Mouse (Mus musculus) forebrain, embryonic 12.5 days (tissue): ENCODE results near the gene Sf3b4. TPM values are rescaled to one million over a fixed set of nuclear protein-coding genes. Genes with fewer than 3 reads are reported as not detected.
A peak's percentile ranks its signal among the peaks of the same experiment; 100 is the strongest.
"Not testable (repeated sequence)": the region's sequence is repeated elsewhere in the genome, so short reads cannot be mapped to it uniquely, and the experiment has no call there.

Experiments used
- ATAC-seq: fragments of 200-750 bp; cut with Nextera tagmentation; 2 replicates; pipeline ENCODE4 v1.8.0; 2017; ENCODE audit warnings: moderate TSS enrichment; ENCODE audit not compliant: low FRiP score
- H3K27ac ChIP-seq: fragments of 300-500 bp; sonication (generic); 2 replicates; pipeline ENCODE4 v1.5.1; 2016; ENCODE audit warnings: mild to moderate bottlenecking
- H3K27me3 ChIP-seq: fragments of 300-500 bp; sonication (generic); 2 replicates; pipeline ENCODE4 v1.6.1; 2016; ENCODE audit warnings: mild to moderate bottlenecking
- H3K36me3 ChIP-seq: fragments of 300-500 bp; sonication (generic); replicated peaks from 2 replicates; pipeline ENCODE4 v1.6.1; 2016; ENCODE audit warnings: mild to moderate bottlenecking
- H3K4me1 ChIP-seq: fragments of 300-500 bp; sonication (generic); 2 replicates; pipeline ENCODE4 v1.6.1; 2016
- H3K4me2 ChIP-seq: fragments of 300-500 bp; sonication (generic); 2 replicates; pipeline ENCODE4 v1.6.1; 2016; ENCODE audit warnings: mild to moderate bottlenecking, moderate library complexity
- H3K4me3 ChIP-seq: fragments of 300-500 bp; sonication (generic); replicated peaks from 2 replicates; pipeline ENCODE4 v1.5.1; 2016; ENCODE audit warnings: mild to moderate bottlenecking
- H3K9ac ChIP-seq: fragments of 300-500 bp; sonication (generic); 2 replicates; pipeline ENCODE4 v1.6.1; 2016; ENCODE audit warnings: mild to moderate bottlenecking
- H3K9me3 ChIP-seq: fragments of 300-500 bp; sonication (generic); 2 replicates; pipeline ENCODE4 v1.6.1; 2016
- WGBS: fragments of 180-500 bp; shearing (Covaris S2); methylation state at CpG from one replicate; pipeline ENCODE4 v1.1.7; 2016; 5-methylcytosine and 5-hydroxymethylcytosine counted together
- polyA plus RNA-seq: library from polyadenylated mRNA; unstranded; fragments of >200 nt; fragmentation: Nextera tagmentation; extraction: Ambion mirVana; gene quantifications from 2 replicates; pipeline ENCODE4 v1.2.1, GENCODE M21; 2016

Gene Sf3b4
- polyA plus RNA-seq, 1 experiment from 2014 or later = 185 TPM

DNA sequence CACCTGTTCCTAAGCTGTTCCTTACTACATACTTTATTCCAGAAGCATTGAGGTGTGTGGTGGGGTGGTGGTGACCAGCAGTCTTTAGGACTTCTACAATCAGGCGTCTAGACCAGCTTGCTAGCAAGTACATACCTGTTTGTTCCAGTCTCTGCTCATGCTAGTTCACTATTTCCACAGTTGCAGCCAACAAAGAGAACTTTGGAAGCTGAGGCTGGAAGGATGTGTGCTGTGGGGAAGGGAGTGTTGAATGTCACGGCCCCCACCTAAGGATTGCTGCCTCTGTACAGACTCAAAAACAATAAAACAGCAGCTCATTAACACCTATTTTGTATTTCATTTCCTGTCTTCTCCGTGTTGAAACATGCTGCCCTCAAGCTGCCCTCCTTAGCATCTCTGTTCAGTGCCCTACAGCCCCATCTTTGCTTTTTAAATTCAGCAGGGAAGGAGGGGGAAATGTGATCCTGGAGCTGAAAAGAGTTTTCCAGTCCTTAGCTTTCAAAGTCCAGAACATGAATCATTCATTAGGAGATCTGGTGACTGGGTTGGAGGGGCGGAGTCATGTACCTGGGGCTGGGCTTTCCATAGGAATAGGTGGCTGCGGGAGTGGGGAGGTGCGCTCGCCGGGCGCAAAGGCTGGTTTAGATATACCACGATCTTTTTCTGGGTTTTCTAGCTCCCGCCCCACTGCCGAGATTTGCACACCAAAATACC, 11.2 kb upstream of the Sf3b4 start:
- peak; percentile 56; the same call in 1 of the 2 replicates for ATAC-seq
- Histone ChIP-seq H3K4me3 (peak overlapping the region; percentile 37), H3K36me3 (peaks cover under 1% of the 10 kb centered on the region; the same call in 1 of the 2 replicates), H3K4me1 (peaks cover 26% of the 10 kb centered on the region), H3K27ac (peak overlapping the region; percentile 63), H3K9me3 (no peaks in the 10 kb centered on the region), H3K4me2 (peak overlapping the region; percentile 82), H3K27me3 (no peaks in the 10 kb centered on the region), H3K9ac (peak overlapping the region; percentile 55)
- WGBS = under 1% methylated on average over 12 of the region's 12 CpGs

DNA sequence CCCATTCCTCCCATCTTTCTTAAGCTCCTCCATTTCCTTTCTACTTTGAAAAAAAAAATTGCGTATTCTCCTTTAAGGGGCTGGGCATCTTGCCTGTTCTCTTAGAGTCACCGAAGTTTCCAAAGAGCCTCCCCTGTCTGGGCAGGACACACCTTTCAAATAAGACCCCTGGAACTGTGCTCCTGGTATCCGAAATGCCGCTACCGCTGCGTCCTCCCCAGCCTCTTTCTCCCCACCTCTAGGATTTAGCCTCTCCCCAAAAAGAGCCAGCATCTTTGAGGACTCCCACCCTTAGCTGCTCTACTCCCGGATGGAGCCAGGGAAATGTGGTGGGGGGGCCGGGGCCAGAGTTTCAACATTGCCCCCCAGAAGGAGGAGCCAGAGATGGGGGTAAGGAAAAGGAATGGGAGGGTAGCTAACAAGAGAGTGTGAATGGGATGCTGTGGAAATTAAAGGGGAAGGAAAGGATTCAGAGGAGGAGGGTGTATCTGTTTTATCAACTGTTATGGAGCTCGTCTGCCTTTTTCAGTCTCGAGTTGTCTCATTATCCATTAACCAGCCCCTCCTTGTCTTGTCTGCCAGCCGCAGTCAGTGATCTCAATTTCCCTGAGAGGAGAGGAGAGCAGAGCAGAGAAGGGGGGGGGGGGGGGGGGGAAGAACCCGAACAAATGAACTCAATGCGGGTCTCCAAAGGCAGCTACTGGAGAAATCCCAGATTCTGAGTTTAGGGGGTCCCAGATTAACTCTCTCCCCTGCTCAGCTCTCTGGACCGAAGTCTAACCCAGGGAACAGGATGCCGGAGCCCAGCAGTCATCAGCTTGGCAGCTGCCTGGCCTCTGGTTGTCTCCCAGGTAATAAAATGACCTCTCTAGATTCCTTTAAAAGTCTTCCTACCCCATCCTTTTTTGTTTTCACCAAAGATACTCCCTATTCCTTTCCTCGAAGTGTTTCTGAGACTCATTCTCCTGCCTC, 10.0 kb upstream of the Sf3b4 start, which contains the start of gene Mtmr11:
Gene Mtmr11, plus strand, starts transcription at position 136 of the 972 bp plus-strand sequence.
- no peak for ATAC-seq
- Histone ChIP-seq H3K4me3 (peak within 1 kb of the TSS; percentile 37), H3K4me2 (peak within 1 kb of the TSS; percentile 82), H3K9ac (peak within 1 kb of the TSS; percentile 55), H3K9me3 (no peaks in the 10 kb centered on the region), H3K36me3 (no peaks in the 10 kb centered on the region), H3K27me3 (no peaks in the 10 kb centered on the region), H3K27ac (peak within 1 kb of the TSS; percentile 63), H3K4me1 (peaks cover 26% of the 10 kb centered on the region)
- 8% methylated on average over 15 of the region's 16 CpGs for WGBS

DNA sequence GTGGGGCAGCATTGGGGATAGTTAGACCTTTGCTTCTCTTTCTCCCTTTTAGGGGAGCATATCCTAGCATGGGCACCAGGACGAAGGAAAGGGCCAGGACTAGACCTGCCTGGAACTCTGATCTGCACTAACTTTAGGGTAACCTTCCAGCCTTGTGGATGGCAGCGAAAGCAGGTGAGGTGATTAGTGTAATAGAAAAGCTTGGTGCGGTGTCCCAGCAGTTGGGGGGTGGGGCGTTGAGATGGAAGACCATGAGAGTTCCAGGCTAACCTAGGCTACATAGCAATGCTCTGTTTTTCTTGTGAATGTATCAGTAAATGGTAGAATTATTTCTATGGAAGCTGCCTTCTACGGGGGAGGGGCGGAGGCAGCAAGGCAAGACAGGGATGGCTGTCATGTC, 9.1 kb upstream of the Sf3b4 start:
- WGBS = 87% methylated on average over 6 of the region's 6 CpGs

DNA sequence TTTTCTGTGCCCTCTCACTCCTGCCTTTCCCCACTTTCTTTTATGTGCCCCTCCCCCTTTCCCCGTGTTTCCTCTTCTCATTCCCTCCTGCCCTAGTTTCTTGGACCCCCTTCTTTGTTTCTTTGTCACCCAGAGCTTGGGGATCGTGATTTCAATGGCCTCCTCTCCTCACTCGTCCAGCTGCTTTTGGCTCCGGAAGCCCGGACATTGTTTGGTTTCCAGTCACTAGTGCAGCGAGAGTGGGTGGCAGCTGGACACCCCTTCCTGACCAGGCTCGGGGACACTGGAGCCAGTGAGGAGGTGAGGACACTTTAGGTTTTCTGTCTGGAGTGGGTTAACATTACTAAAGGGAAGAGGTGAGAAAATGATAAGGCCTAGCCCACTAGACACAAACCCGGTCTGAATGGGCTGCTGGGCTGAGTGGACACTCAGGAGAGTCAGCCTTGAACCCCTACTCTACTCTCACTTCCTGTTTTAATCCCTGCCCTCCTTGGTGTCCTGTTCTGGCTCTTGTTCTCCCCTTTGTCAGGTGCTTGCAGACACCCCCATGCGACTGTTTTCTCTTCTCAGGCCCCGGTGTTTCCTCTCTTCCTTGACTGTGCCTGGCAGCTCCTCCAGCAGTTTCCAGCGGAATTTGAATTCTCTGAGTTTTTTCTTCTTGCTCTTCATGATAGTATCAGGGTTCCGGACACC, 3.5 kb upstream of the Sf3b4 start:
- WGBS = 71% methylated on average over 12 of the region's 12 CpGs
- no peak overlapping the region for H3K27ac ChIP-seq

More for the DNA sequence above, 9.1 kb upstream of the Sf3b4 start:
- no peaks in the 10 kb centered on the region for H3K9me3 ChIP-seq
- no peak overlapping the region for H3K27ac ChIP-seq
- ATAC-seq = no peak
- H3K4me2 ChIP-seq = 0 out of 2 replicates have a peak overlapping the region, but pooled peaks have one; percentile 82
- H3K9ac ChIP-seq = no peak overlapping the region
- no peaks in the 10 kb centered on the region for H3K36me3 ChIP-seq
- no peaks in the 10 kb centered on the region for H3K27me3 ChIP-seq
- H3K4me1 ChIP-seq = peaks cover 26% of the 10 kb centered on the region
- H3K4me3 ChIP-seq = no peak overlapping the region

DNA sequence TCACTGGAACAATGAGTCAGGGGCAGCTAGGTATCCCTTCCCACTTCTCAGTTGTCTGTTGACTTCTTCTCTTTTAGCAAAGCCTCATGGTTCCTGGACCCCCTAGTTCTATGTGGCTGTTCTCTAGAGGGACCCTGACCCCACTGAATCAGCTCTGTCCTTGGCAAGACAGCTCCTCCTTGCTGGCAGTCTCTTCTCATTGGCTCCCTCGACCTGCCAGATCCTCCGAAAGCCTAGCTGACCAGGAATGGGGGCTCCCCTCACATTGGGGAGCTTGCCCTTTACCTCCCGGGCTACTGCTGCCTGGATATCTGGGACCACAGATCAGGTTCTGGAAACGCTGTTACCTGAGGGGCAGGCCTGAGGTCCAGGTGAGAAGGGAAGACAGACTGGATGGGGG, 1.9 kb upstream of the Sf3b4 start:
- H3K4me2 ChIP-seq = no peak overlapping the region; the same call in 1 of the 2 replicates
- peaks cover 37% of the 10 kb centered on the region for H3K4me1 ChIP-seq
- H3K9ac ChIP-seq = peak overlapping the region; percentile 33; the same call in 1 of the 2 replicates
- H3K4me3 ChIP-seq = no peak overlapping the region
- ATAC-seq = no peak
- peaks cover 28% of the 10 kb centered on the region for H3K36me3 ChIP-seq
- no peaks in the 10 kb centered on the region for H3K9me3 ChIP-seq
- 85% methylated on average over 4 of the region's 4 CpGs for WGBS
- 0 out of 2 replicates have a peak overlapping the region, but pooled peaks have one; percentile 3 for H3K27ac ChIP-seq
- no peaks in the 10 kb centered on the region for H3K27me3 ChIP-seq

More for the DNA sequence above, 3.5 kb upstream of the Sf3b4 start:
- Histone ChIP-seq H3K4me1 (peaks cover 23% of the 10 kb centered on the region), H3K9me3 (no peaks in the 10 kb centered on the region), H3K36me3 (peaks cover 13% of the 10 kb centered on the region), H3K9ac (no peak overlapping the region), H3K4me3 (no peak overlapping the region), H3K27me3 (no peaks in the 10 kb centered on the region), H3K4me2 (no peak overlapping the region)
- ATAC-seq = no peak

DNA sequence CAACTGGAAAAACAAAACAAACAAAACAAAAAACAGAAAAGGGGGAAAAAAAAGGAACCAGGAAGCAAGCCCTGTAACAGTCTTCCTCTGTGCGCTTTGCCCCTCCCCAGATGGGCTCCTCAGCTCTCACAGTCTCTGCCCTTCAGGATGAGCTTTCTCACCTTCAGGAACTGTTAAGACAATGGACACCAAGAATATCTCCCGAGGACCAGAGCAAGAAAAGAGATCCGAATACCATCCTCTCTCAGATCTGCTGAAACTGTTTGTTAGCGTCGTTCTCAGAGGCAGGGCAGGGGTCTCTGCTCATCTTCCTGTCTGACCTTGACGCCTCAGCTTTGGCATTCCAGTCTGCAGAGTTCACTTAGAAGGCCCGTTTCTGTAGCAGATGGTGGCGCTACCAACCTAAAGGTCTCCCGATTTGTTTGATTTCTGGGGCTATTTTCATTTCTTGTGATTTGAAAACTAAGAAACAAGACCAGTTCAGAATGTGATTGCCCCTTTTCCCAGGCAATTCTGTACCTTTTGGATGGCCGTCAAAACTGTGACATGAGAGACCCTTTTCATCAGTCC, 1.1 kb upstream of the Sf3b4 start:
- Histone ChIP-seq H3K4me2 (peak overlapping the region; percentile 64), H3K9ac (peak overlapping the region; percentile 82), H3K9me3 (no peaks in the 10 kb centered on the region), H3K4me3 (peak overlapping the region; percentile 62; the same call in 1 of the 2 replicates), H3K36me3 (peaks cover 34% of the 10 kb centered on the region), H3K4me1 (peaks cover 37% of the 10 kb centered on the region), H3K27me3 (no peaks in the 10 kb centered on the region), H3K27ac (peak overlapping the region; percentile 98)
- ATAC-seq = no peak
- 78% methylated on average over 10 of the region's 10 CpGs for WGBS

DNA sequence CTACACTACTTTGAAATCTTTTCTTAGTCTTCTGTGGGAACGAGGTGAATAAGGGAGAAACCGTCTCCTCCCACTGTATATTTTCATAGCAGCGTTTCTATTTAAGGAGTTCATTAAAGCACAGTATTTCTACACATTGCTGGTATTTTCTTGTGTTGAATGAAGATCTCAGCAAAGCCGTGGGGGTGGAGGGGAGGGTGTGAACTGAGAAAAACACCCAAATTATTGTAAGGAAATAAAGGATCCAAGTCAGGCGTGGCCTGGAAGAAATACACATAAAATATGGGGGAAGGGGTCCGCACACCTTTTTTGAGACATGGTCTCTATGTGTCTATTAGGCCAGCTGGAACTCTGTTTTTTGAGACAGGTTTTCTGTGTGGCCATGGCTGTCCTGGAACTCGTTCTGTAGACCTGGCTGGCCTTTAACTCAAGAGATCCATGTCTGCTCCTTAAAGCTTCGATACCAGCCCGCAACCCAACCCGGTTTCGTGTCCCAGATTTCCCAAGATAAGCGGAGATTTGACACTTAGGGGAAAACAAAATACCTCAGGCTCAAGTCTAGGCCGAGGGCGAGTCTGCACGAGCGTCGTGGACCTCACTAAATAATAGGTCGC, 442 bp upstream of the Sf3b4 start:
- peak overlapping the region; percentile 62 for H3K4me3 ChIP-seq
- H3K27ac ChIP-seq = peak overlapping the region; percentile 98
- H3K36me3 ChIP-seq = peaks cover 41% of the 10 kb centered on the region
- ATAC-seq = peak; percentile 30
- peak overlapping the region; percentile 82 for H3K9ac ChIP-seq
- peak overlapping the region; percentile 64 for H3K4me2 ChIP-seq
- 22% methylated on average over 18 of the region's 18 CpGs for WGBS
- H3K27me3 ChIP-seq = no peaks in the 10 kb centered on the region
- peaks cover 37% of the 10 kb centered on the region for H3K4me1 ChIP-seq
- H3K9me3 ChIP-seq = no peaks in the 10 kb centered on the region

DNA sequence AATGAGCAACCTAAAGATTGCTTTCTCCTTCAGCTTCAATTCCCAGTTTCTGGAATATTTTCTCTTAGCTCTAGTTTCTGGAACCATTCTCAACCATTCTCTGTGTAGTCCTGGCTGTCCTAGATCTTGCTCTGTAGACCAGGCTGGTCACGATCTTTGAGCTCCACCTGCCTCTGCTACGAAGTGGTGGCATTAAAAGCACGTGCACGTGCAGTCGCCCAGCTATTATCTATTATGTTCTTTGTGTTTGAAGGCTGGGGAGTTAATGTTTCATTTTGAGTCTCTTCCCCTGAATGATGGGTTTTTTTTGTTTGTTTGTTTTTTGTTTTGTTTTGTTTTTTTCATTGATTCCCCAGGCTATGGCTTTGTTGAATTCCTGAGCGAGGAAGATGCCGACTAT, 1.1 kb downstream of the Sf3b4 start:
- no peaks in the 10 kb centered on the region for H3K27me3 ChIP-seq
- 36% methylated on average over 7 of the region's 7 CpGs for WGBS
- no peak overlapping the region for H3K27ac ChIP-seq
- H3K9ac ChIP-seq = peak overlapping the region; percentile 82
- peak overlapping the region; percentile 62 for H3K4me3 ChIP-seq
- peaks cover 37% of the 10 kb centered on the region for H3K4me1 ChIP-seq
- H3K9me3 ChIP-seq = no peaks in the 10 kb centered on the region
- no peak for ATAC-seq
- H3K4me2 ChIP-seq = peak overlapping the region; percentile 94
- peaks cover 52% of the 10 kb centered on the region for H3K36me3 ChIP-seq

DNA sequence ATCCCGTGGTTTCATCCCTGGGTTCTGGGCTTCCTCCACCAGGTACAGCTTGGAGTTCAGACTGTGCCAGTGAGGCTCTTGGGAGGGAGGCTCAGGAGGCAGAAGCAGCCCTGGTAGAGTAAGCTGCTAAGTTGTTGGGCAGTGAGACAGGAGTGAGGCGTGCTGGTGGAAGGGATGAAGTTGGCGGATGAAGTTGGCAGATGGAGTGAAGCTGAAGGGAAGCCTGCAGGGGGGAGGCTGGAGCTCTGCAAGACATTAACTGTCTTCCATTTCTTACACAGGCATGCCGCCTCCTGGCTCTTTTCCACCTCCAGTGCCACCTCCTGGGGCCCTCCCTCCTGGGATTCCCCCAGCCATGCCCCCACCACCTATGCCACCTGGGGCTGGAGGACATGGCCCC, 1.9 kb downstream of the Sf3b4 start:
- 88% methylated on average over 4 of the region's 4 CpGs for WGBS
- Histone ChIP-seq H3K36me3 (peaks cover 59% of the 10 kb centered on the region), H3K4me2 (peak overlapping the region; percentile 94), H3K4me1 (peaks cover 37% of the 10 kb centered on the region)
- not testable (repeated sequence) for H3K9ac ChIP-seq, H3K4me3 ChIP-seq, H3K27ac ChIP-seq, H3K9me3 ChIP-seq, ATAC-seq, H3K27me3 ChIP-seq

DNA sequence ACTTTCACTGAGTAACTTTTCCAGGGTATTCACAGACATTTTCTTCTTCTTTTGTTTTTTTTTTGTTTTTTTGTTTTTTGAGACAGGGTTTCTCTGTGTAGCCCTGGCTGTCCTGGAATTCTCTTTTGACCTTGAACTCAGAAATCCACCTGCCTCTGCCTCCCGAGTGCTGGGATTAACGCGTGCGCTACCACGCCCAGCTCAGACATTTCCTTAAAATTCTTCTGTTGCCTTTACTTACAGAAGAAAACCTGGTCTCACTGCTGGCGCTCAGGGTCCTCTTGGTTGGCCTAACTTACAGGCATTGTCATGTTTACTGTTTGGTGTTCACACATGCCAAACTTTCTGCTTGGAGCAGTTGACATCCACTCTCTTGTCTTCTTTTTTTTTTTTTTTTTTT, 3.1 kb downstream of the Sf3b4 start:
- Histone ChIP-seq H3K27me3 (no peaks in the 10 kb centered on the region), H3K9ac (no peak overlapping the region), H3K36me3 (peaks cover 49% of the 10 kb centered on the region), H3K4me3 (no peak overlapping the region), H3K9me3 (no peaks in the 10 kb centered on the region), H3K4me2 (no peak overlapping the region), H3K4me1 (peaks cover 36% of the 10 kb centered on the region), H3K27ac (no peak overlapping the region)
- no peak for ATAC-seq
- WGBS = 93% methylated on average over 6 of the region's 6 CpGs

DNA sequence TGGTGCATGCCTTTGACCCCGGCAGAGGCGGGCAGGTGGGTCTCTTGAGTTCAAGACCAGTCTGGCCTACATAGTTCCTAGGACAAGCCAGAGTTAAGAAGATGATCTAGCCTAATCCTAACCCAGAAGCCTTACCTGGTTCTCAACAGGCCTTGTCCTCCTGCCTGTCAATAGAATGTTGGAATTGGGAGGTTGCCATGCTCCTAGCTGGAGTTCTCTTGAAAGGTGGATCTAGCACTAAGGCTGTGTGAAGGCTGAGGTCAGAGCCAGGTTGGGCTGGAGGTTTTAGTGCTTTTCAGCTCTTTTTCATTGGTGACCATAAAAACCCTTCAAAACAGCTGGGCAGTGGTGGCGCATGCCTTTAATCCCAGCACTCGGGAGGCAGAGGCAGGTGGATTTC, 6.3 kb downstream of the Sf3b4 start:
- Histone ChIP-seq H3K9ac (no peak overlapping the region), H3K36me3 (peaks cover 46% of the 10 kb centered on the region), H3K4me1 (peaks cover 41% of the 10 kb centered on the region), H3K4me2 (no peak overlapping the region), H3K27me3 (peaks cover 5% of the 10 kb centered on the region; the same call in 1 of the 2 replicates), H3K4me3 (no peak overlapping the region), H3K27ac (no peak overlapping the region), H3K9me3 (no peaks in the 10 kb centered on the region)
- 93% methylated on average over 4 of the region's 4 CpGs for WGBS
- no peak for ATAC-seq
